Mouse (Mus musculus) heart, adult 2 months (tissue): Measurements from ENCODE around the gene Slc6a9.

Experiments
- CTCF ChIP-seq: fragments of 200-600 bp; IDR thresholded peaks from 2 replicates; pipeline ENCODE4 v1.8.1; 2022; ENCODE audit warnings: antibody characterized with exemption, mild to moderate bottlenecking, moderate library complexity
- POLR2A ChIP-seq: fragments of 200-500 bp; IDR thresholded peaks from 2 replicates; pipeline ENCODE4 v1.6.1; 2011; ENCODE audit warnings: mild to moderate bottlenecking, low read depth, low read length, control low read depth; ENCODE audit not compliant: insufficient read depth

GRCm38 (mm10) chr4:117872471-117872886 lies 38.2 kb downstream of the Slc6a9 start, which contains the start of gene Ccdc24:
- TF ChIP-seq CTCF: no peak
- no peak for TF ChIP-seq POLR2A
